Mouse (Mus musculus) T-helper 2 cell (primary cell): ENCODE results near the gene Cpd.
"Not testable (repeated sequence)": the region's sequence is repeated elsewhere in the genome, so short reads cannot be mapped to it uniquely, and the experiment has no call there.

Experiments
- in situ Hi-C: fragments of 300-600 bp; cut with MboI, MseI; formaldehyde crosslinking; loops from one replicate; pipeline ENCODE4 v1.15.1; 2025; ENCODE audit warnings: high pct_unique_total_duplicates

The Cpd gene

GRCm38 (mm10) chr11:76848081-76848480 is 1.3 kb upstream of the Cpd start:
- in situ Hi-C loops: no loop called here

- in situ Hi-C loops: no loop called here
Observed at GRCm38 (mm10) chr11:76847354-76847753, 536 bp upstream of the Cpd start.

- in situ Hi-C loops: no loop called here
Observed at GRCm38 (mm10) chr11:76846011-76846877, 574 bp downstream of the Cpd start.

- in situ Hi-C loops: no loop called here
Observed at GRCm38 (mm10) chr11:76845275-76845980, 1.4 kb downstream of the Cpd start.

- in situ Hi-C loops: no loop called here
Observed at GRCm38 (mm10) chr11:76838573-76838972, 8.2 kb downstream of the Cpd start.

- in situ Hi-C loops: no loop called here
Observed at GRCm38 (mm10) chr11:76836317-76836716, 10.5 kb downstream of the Cpd start.

GRCm38 (mm10) chr11:76835868-76836267 is 10.9 kb downstream of the Cpd start:
- in situ Hi-C loops: no loop called here

- in situ Hi-C loops: no loop called here
Observed at GRCm38 (mm10) chr11:76834665-76835064, 12.2 kb downstream of the Cpd start.

- in situ Hi-C loops: no loop called here
Observed at GRCm38 (mm10) chr11:76824885-76825265, 21.9 kb downstream of the Cpd start.

GRCm38 (mm10) chr11:76824238-76824884 is 22.5 kb downstream of the Cpd start:
- in situ Hi-C loops: no loop called here

- in situ Hi-C loops: no loop called here
Observed at GRCm38 (mm10) chr11:76823641-76824040, 23.2 kb downstream of the Cpd start.

- in situ Hi-C loops: no loop called here
Observed at GRCm38 (mm10) chr11:76821353-76821752, 25.5 kb downstream of the Cpd start.

- in situ Hi-C loops: no loop called here
Observed at GRCm38 (mm10) chr11:76817664-76818063, 29.2 kb downstream of the Cpd start.

GRCm38 (mm10) chr11:76810706-76811495 is 35.9 kb downstream of the Cpd start:
- in situ Hi-C loops: no loop called here

- in situ Hi-C loops: no loop called here
Observed at GRCm38 (mm10) chr11:76809450-76809849, 37.4 kb downstream of the Cpd start.

GRCm38 (mm10) chr11:76808550-76808949 is 38.3 kb downstream of the Cpd start:
- in situ Hi-C loops: no loop called here

- in situ Hi-C loops: no loop called here
Observed at GRCm38 (mm10) chr11:76807007-76807679, 39.7 kb downstream of the Cpd start.

GRCm38 (mm10) chr11:76806026-76806425 is 40.8 kb downstream of the Cpd start:
- in situ Hi-C loops: no loop called here

GRCm38 (mm10) chr11:76805072-76805471 is 41.7 kb downstream of the Cpd start:
- in situ Hi-C loops: not testable (repeated sequence)

GRCm38 (mm10) chr11:76803266-76803665 is 43.6 kb downstream of the Cpd start:
- in situ Hi-C loops: loop anchor here (5.0 kb wide), 1 partner anchor 89 kb away; no protein-coding TSS in a partner anchor

GRCm38 (mm10) chr11:76797236-76797635 is 49.6 kb downstream of the Cpd start:
- in situ Hi-C loops: no loop called here
